13 mouse cellular contexts compared by ENCODE assay signal in the genomic region with DNA sequence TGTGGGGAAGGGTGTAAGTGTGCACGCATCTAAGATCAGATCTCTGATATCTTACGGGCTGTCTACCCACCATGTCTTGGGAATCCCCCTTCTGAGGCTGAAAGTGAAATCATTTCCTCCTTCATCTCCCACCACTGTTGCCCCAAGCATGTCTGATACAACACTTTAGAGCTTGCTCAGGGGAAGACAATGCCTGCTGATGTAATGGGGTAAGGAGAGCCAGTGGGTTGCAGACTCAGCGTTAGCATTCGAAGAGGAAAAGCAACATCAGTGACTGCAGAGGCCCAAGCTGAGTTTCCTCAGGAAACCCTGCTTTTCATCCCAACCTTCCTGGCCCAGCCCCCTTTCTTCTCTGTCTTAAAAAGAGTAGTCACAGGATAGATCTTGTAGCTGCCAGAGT.
DNase-seq lines count a peak whose midpoint lies in the region; ATAC-seq lines count a peak whose summit lies in the region.
"Had no signal": no experiment of that assay in that cellular context is flagged by ENCODE, and none has a peak within 500 bp of the region (broad histone marks: within the 10 kb centered on the region; RNA-seq: fewer than 3 reads in every experiment).

No protein-coding gene starts in this region.

- ATAC-seq in heart, embryonic 14.5 days (ENCODE audit: insufficient number of reproducible peaks, insufficient read depth, low FRiP score, low read depth) = peak; percentile 77
- 0 out of 2 replicates have a peak, but pooled peaks have one; percentile 15 for ATAC-seq in liver, embryonic 15.5 days (ENCODE audit: insufficient read depth)
- ATAC-seq in frontal cortex, adult (ENCODE audit: low TSS enrichment) = no peak
- ATAC-seq: midbrain, embryonic 15.5 days had no signal

- H3K4me3 ChIP-seq in brown adipose tissue, adult 24 weeks (ENCODE audit: insufficient read depth, low read depth, low read length) = no peak overlapping the region
- no peak overlapping the region for H3K4me3 ChIP-seq in heart, embryonic 14.5 days (ENCODE audit: control insufficient read depth in 1 of 2, insufficient read depth in 1 of 2, low read depth in 1 of 2, low read length in 2 of 2)
- H3K4me3 ChIP-seq in liver, embryonic 15.5 days (replicated peaks) = no peak overlapping the region
- H3K4me3 ChIP-seq: erythroblast, embryonic 14.5 days; left cerebral cortex, adult 2 months; midbrain, embryonic 15.5 days had no signal

- H3K27ac ChIP-seq in brown adipose tissue, adult 24 weeks (replicated peaks; ENCODE audit: low read depth, low read length) = 0 out of 2 replicates have a peak overlapping the region, but pooled peaks have one; percentile 9
- peak overlapping the region; percentile 71 to 85 for H3K27ac ChIP-seq in heart, embryonic 14.5 days (replicated peaks in 1 of 2; ENCODE audit: control insufficient read depth in 1 of 2, insufficient read depth in 1 of 2, low read depth in 2 of 2, low read length in 2 of 2)
- no peak overlapping the region for H3K27ac ChIP-seq in liver, embryonic 15.5 days (replicated peaks)
- H3K27ac ChIP-seq: left cerebral cortex, adult 2 months; midbrain, embryonic 15.5 days had no signal

- H3K27me3 ChIP-seq in heart, embryonic 14.5 days (ENCODE audit: control insufficient read depth, insufficient read depth, low read length) = no peaks in the 10 kb centered on the region
- no peaks in the 10 kb centered on the region for H3K27me3 ChIP-seq in liver, embryonic 15.5 days
- H3K27me3 ChIP-seq: midbrain, embryonic 15.5 days had no signal

- no peaks in the 10 kb centered on the region for H3K36me3 ChIP-seq in heart, embryonic 14.5 days (ENCODE audit: control insufficient read depth, insufficient read depth, low read length)
- no peaks in the 10 kb centered on the region for H3K36me3 ChIP-seq in liver, embryonic 15.5 days (replicated peaks)
- H3K36me3 ChIP-seq: midbrain, embryonic 15.5 days had no signal

- no peak overlapping the region for H3K9ac ChIP-seq in heart, embryonic 14.5 days (ENCODE audit: low read length)
- H3K9ac ChIP-seq in liver, embryonic 15.5 days = no peak overlapping the region
- H3K9ac ChIP-seq: midbrain, embryonic 15.5 days had no signal

- peak; percentile 16 for DNase-seq in kidney, postnatal 10 days
- DNase-seq in kidney, postnatal 14 days = no peak
- no peak for DNase-seq in right cerebral cortex, postnatal 14 days
- no peak for DNase-seq in cerebellum, postnatal 14 days
- DNase-seq: gastrocnemius, postnatal 10 days; thymus, postnatal 14 days had no signal

- peaks cover 10% of the 10 kb centered on the region; the same call in 1 of the 2 replicates for H3K4me1 ChIP-seq in brown adipose tissue, adult 24 weeks (ENCODE audit: control insufficient read depth, insufficient read depth, insufficient read length, low read length)
- H3K4me1 ChIP-seq in heart, embryonic 14.5 days (ENCODE audit: control insufficient read depth in 2 of 2, insufficient read depth in 2 of 2, low read length in 2 of 2) = peaks cover 0 to 2% of the 10 kb centered on the region in 2 experiments; a peak in 2 of 4 replicates
- H3K4me1 ChIP-seq in liver, embryonic 15.5 days (replicated peaks) = no peaks in the 10 kb centered on the region
- H3K4me1 ChIP-seq: midbrain, embryonic 15.5 days had no signal

- H3K4me2 ChIP-seq in heart, embryonic 14.5 days (ENCODE audit: low read length) = no peak overlapping the region
- no peak overlapping the region for H3K4me2 ChIP-seq in liver, embryonic 15.5 days
- H3K4me2 ChIP-seq: midbrain, embryonic 15.5 days had no signal

- 66% methylated on average over 4 of the region's 4 CpGs for WGBS in heart, embryonic 14.5 days
- 33% methylated on average over 4 of the region's 4 CpGs for WGBS in liver, embryonic 15.5 days (ENCODE audit: insufficient replicate concordance)

- H3K9me3 ChIP-seq in heart, embryonic 14.5 days (ENCODE audit: control insufficient read depth, low read length) = no peaks in the 10 kb centered on the region
- H3K9me3 ChIP-seq in liver, embryonic 15.5 days (replicated peaks) = no peaks in the 10 kb centered on the region
- H3K9me3 ChIP-seq: midbrain, embryonic 15.5 days had no signal
